Mouse (Mus musculus) heart, embryonic 10.5 days (tissue): ENCODE results near the gene Kncn. TPM values are rescaled to one million over a fixed set of nuclear protein-coding genes. Genes with fewer than 3 reads are reported as not detected.

Source experiments
- DNase-seq: peaks from one replicate; pipeline ENCODE4 v3.0.0-alpha.2; 2017; ENCODE audit warnings: low spot score
- H3K27ac ChIP-seq: fragments of 300-500 bp; sonication (generic); 2 replicates; pipeline ENCODE4 v1.5.1; 2016; ENCODE audit warnings: mild to moderate bottlenecking
- H3K27me3 ChIP-seq: fragments of 300-500 bp; sonication (generic); 2 replicates; pipeline ENCODE4 v1.6.1; 2016; ENCODE audit warnings: mild to moderate bottlenecking; ENCODE audit not compliant: poor library complexity, insufficient read depth, severe bottlenecking
- H3K36me3 ChIP-seq: fragments of 300-500 bp; sonication (generic); 2 replicates; pipeline ENCODE4 v1.6.1; 2016; ENCODE audit warnings: mild to moderate bottlenecking, moderate library complexity
- H3K4me1 ChIP-seq: fragments of 300-500 bp; sonication (generic); 2 replicates; pipeline ENCODE4 v1.6.1; 2016; ENCODE audit warnings: mild to moderate bottlenecking
- H3K4me3 ChIP-seq: fragments of 300-500 bp; sonication (generic); 2 replicates; pipeline ENCODE4 v1.5.1; 2016; ENCODE audit warnings: mild to moderate bottlenecking, moderate library complexity
- H3K9me3 ChIP-seq: fragments of 300-500 bp; sonication (generic); 2 replicates; pipeline ENCODE4 v1.6.1; 2016; ENCODE audit warnings: mild to moderate bottlenecking, moderate library complexity
- WGBS: fragments of 180-500 bp; shearing (Covaris S2); methylation state at CpG from one replicate; pipeline ENCODE4 v1.1.7; 2016; 5-methylcytosine and 5-hydroxymethylcytosine counted together
- polyA plus RNA-seq: library from polyadenylated mRNA; unstranded; fragments of >200 nt; fragmentation: Nextera tagmentation; extraction: Ambion mirVana; gene quantifications from 2 replicates; pipeline ENCODE4 v1.2.1, GENCODE M21; 2016

The Kncn gene
- polyA plus RNA-seq, 1 experiment from 2014 or later = not detected

- H3K9me3 ChIP-seq = no peaks in the 10 kb centered on the region
- no peak overlapping the region for H3K4me3 ChIP-seq
- peaks cover 42% of the 10 kb centered on the region for H3K4me1 ChIP-seq
- H3K27ac ChIP-seq = no peak overlapping the region; the same call in 1 of the 2 replicates
- H3K27me3 ChIP-seq = 0 out of 2 replicates have a peak, but pooled peaks cover 5% of the 10 kb centered on the region
- H3K36me3 ChIP-seq = peaks cover 41% of the 10 kb centered on the region
- no peak for DNase-seq
- 33% methylated on average over 6 of the region's 6 CpGs for WGBS
Measured at GRCm38 (mm10) chr4:115855100-115855499, 29.1 kb upstream of the Kncn start.

- Histone ChIP-seq H3K27me3 (0 out of 2 replicates have a peak, but pooled peaks cover 5% of the 10 kb centered on the region), H3K9me3 (no peaks in the 10 kb centered on the region), H3K4me1 (peaks cover 37% of the 10 kb centered on the region), H3K4me3 (no peak overlapping the region), H3K36me3 (peaks cover 46% of the 10 kb centered on the region), H3K27ac (peak overlapping the region; percentile 29; the same call in 1 of the 2 replicates)
- DNase-seq = no peak
- WGBS = 58% methylated on average over 4 of the region's 4 CpGs
Measured at GRCm38 (mm10) chr4:115855609-115856008, 28.6 kb upstream of the Kncn start.

GRCm38 (mm10) chr4:115856282-115856681 lies 27.9 kb upstream of the Kncn start:
- no peak overlapping the region for H3K27ac ChIP-seq
- WGBS = 19% methylated on average over 4 of the region's 4 CpGs
- peak; percentile 90 for DNase-seq
- H3K4me1 ChIP-seq = peaks cover 35% of the 10 kb centered on the region
- no peaks in the 10 kb centered on the region for H3K9me3 ChIP-seq
- 0 out of 2 replicates have a peak, but pooled peaks cover 5% of the 10 kb centered on the region for H3K27me3 ChIP-seq
- H3K4me3 ChIP-seq = no peak overlapping the region
- peaks cover 47% of the 10 kb centered on the region for H3K36me3 ChIP-seq

GRCm38 (mm10) chr4:115857293-115857883 lies 26.8 kb upstream of the Kncn start:
- H3K9me3 ChIP-seq = no peaks in the 10 kb centered on the region
- WGBS = 58% methylated on average over 9 of the region's 9 CpGs
- peaks cover 31% of the 10 kb centered on the region for H3K4me1 ChIP-seq
- peaks cover 46% of the 10 kb centered on the region for H3K36me3 ChIP-seq
- no peak overlapping the region for H3K4me3 ChIP-seq
- H3K27me3 ChIP-seq = 0 out of 2 replicates have a peak, but pooled peaks cover 5% of the 10 kb centered on the region
- no peak overlapping the region for H3K27ac ChIP-seq
- no peak for DNase-seq

GRCm38 (mm10) chr4:115863352-115863751 lies 20.8 kb upstream of the Kncn start:
- no peaks in the 10 kb centered on the region for H3K9me3 ChIP-seq
- WGBS = 83% methylated on average over 7 of the region's 7 CpGs
- H3K27me3 ChIP-seq = no peaks in the 10 kb centered on the region
- no peak overlapping the region for H3K4me3 ChIP-seq
- no peak overlapping the region for H3K27ac ChIP-seq
- H3K36me3 ChIP-seq = peaks cover 58% of the 10 kb centered on the region
- no peaks in the 10 kb centered on the region for H3K4me1 ChIP-seq
- no peak for DNase-seq

GRCm38 (mm10) chr4:115863880-115864279 lies 20.3 kb upstream of the Kncn start:
- no peak overlapping the region for H3K4me3 ChIP-seq
- 68% methylated on average over 10 of the region's 10 CpGs for WGBS
- no peaks in the 10 kb centered on the region for H3K27me3 ChIP-seq
- H3K4me1 ChIP-seq = no peaks in the 10 kb centered on the region
- no peak overlapping the region for H3K27ac ChIP-seq
- peaks cover 56% of the 10 kb centered on the region for H3K36me3 ChIP-seq
- H3K9me3 ChIP-seq = no peaks in the 10 kb centered on the region
- no peak for DNase-seq

GRCm38 (mm10) chr4:115869512-115870210 lies 14.5 kb upstream of the Kncn start:
- H3K27me3 ChIP-seq = no peaks in the 10 kb centered on the region
- H3K27ac ChIP-seq = no peak overlapping the region
- H3K4me3 ChIP-seq = no peak overlapping the region
- peaks cover 42% of the 10 kb centered on the region for H3K36me3 ChIP-seq
- H3K4me1 ChIP-seq = no peaks in the 10 kb centered on the region
- WGBS = 37% methylated on average over 16 of the region's 16 CpGs
- no peak for DNase-seq
- no peaks in the 10 kb centered on the region for H3K9me3 ChIP-seq

GRCm38 (mm10) chr4:115873231-115873630 lies 11.0 kb upstream of the Kncn start:
- H3K27me3 ChIP-seq = peaks cover 12% of the 10 kb centered on the region
- no peak overlapping the region for H3K27ac ChIP-seq
- no peak for DNase-seq
- H3K4me1 ChIP-seq = peaks cover 8% of the 10 kb centered on the region
- H3K4me3 ChIP-seq = no peak overlapping the region
- 77% methylated on average over 3 of the region's 3 CpGs for WGBS
- no peaks in the 10 kb centered on the region for H3K9me3 ChIP-seq
- peaks cover 50% of the 10 kb centered on the region for H3K36me3 ChIP-seq

- DNase-seq = no peak
- WGBS = 3% methylated on average over 11 of the region's 11 CpGs
- H3K27me3 ChIP-seq = peaks cover 43% of the 10 kb centered on the region
- peak overlapping the region; percentile 33 for H3K4me3 ChIP-seq
- H3K36me3 ChIP-seq = peaks cover 32% of the 10 kb centered on the region
- H3K9me3 ChIP-seq = no peaks in the 10 kb centered on the region
- peaks cover 16% of the 10 kb centered on the region for H3K4me1 ChIP-seq
- 0 out of 2 replicates have a peak overlapping the region, but pooled peaks have one; percentile 17 for H3K27ac ChIP-seq
Measured at GRCm38 (mm10) chr4:115878216-115878678, 6.0 kb upstream of the Kncn start.

GRCm38 (mm10) chr4:115878828-115879227 lies 5.4 kb upstream of the Kncn start:
- Histone ChIP-seq H3K27me3 (peaks cover 49% of the 10 kb centered on the region), H3K36me3 (peaks cover 29% of the 10 kb centered on the region; the same call in 1 of the 2 replicates), H3K4me1 (peaks cover 16% of the 10 kb centered on the region), H3K27ac (no peak overlapping the region), H3K9me3 (no peaks in the 10 kb centered on the region), H3K4me3 (peak overlapping the region; percentile 33; the same call in 1 of the 2 replicates)
- no peak for DNase-seq
- WGBS = 52% methylated on average over 9 of the region's 9 CpGs

GRCm38 (mm10) chr4:115881183-115881582 lies 3.0 kb upstream of the Kncn start:
- peaks cover 55% of the 10 kb centered on the region for H3K27me3 ChIP-seq
- H3K4me3 ChIP-seq = no peak overlapping the region
- H3K9me3 ChIP-seq = no peaks in the 10 kb centered on the region
- 50% methylated on average over 1 of the region's 1 CpGs for WGBS
- H3K36me3 ChIP-seq = peaks cover 8% of the 10 kb centered on the region; the same call in 1 of the 2 replicates
- H3K4me1 ChIP-seq = peaks cover 16% of the 10 kb centered on the region
- H3K27ac ChIP-seq = no peak overlapping the region
- DNase-seq = no peak

GRCm38 (mm10) chr4:115882195-115882594 lies 2.0 kb upstream of the Kncn start:
- Histone ChIP-seq H3K4me1 (peaks cover 16% of the 10 kb centered on the region), H3K36me3 (no peaks in the 10 kb centered on the region), H3K27ac (no peak overlapping the region), H3K4me3 (no peak overlapping the region), H3K9me3 (no peaks in the 10 kb centered on the region), H3K27me3 (peaks cover 47% of the 10 kb centered on the region)
- DNase-seq = no peak
- WGBS = 57% methylated on average over 4 of the region's 4 CpGs

GRCm38 (mm10) chr4:115885846-115886245 lies 1.6 kb downstream of the Kncn start:
- H3K9me3 ChIP-seq = no peaks in the 10 kb centered on the region
- no peaks in the 10 kb centered on the region for H3K36me3 ChIP-seq
- H3K27me3 ChIP-seq = peaks cover 67% of the 10 kb centered on the region
- DNase-seq = no peak
- 68% methylated on average over 3 of the region's 3 CpGs for WGBS
- no peak overlapping the region for H3K27ac ChIP-seq
- no peak overlapping the region for H3K4me3 ChIP-seq
- peaks cover 10% of the 10 kb centered on the region for H3K4me1 ChIP-seq
